Mouse (Mus musculus) stomach, embryonic 15.5 days (tissue): Measurements from ENCODE around the gene Pidd1. TPM values are rescaled to one million over a fixed set of nuclear protein-coding genes. Genes with fewer than 3 reads are reported as not detected.
"Not testable (repeated sequence)": the region's sequence is repeated elsewhere in the genome, so short reads cannot be mapped to it uniquely, and the experiment has no call there.

Experiments used
- ATAC-seq: fragments of 200-750 bp; cut with Nextera tagmentation; 2 replicates; pipeline ENCODE4 v1.8.0; 2017; ENCODE audit warnings: low read depth, moderate number of reproducible peaks, moderate TSS enrichment; ENCODE audit not compliant: insufficient read depth, low FRiP score
- H3K27ac ChIP-seq: fragments of 300-500 bp; sonication (generic); 2 replicates; pipeline ENCODE4 v1.5.1; 2015; ENCODE audit warnings: mild to moderate bottlenecking, inconsistent platforms
- H3K27me3 ChIP-seq: fragments of 300-500 bp; sonication (generic); replicated peaks from 2 replicates; pipeline ENCODE4 v1.6.1; 2015; ENCODE audit warnings: inconsistent platforms
- H3K36me3 ChIP-seq: fragments of 300-500 bp; sonication (generic); 2 replicates; pipeline ENCODE4 v1.6.1; 2015; ENCODE audit warnings: inconsistent platforms
- H3K4me1 ChIP-seq: fragments of 300-500 bp; sonication (generic); 2 replicates; pipeline ENCODE4 v1.6.1; 2015; ENCODE audit warnings: inconsistent platforms
- H3K4me2 ChIP-seq: fragments of 300-500 bp; sonication (generic); 2 replicates; pipeline ENCODE4 v1.6.1; 2015; ENCODE audit warnings: mild to moderate bottlenecking, inconsistent platforms
- H3K4me3 ChIP-seq: fragments of 300-500 bp; sonication (generic); replicated peaks from 2 replicates; pipeline ENCODE4 v1.5.1; 2015; ENCODE audit warnings: inconsistent platforms
- H3K9ac ChIP-seq: fragments of 300-500 bp; sonication (generic); 2 replicates; pipeline ENCODE4 v1.6.1; 2015; ENCODE audit warnings: inconsistent platforms
- H3K9me3 ChIP-seq: fragments of 300-500 bp; sonication (generic); 2 replicates; pipeline ENCODE4 v1.6.1; 2016; ENCODE audit warnings: inconsistent platforms
- WGBS: fragments of 180-500 bp; shearing (Covaris S2); methylation state at CpG from one replicate; pipeline ENCODE4 v1.1.7; 2015; 5-methylcytosine and 5-hydroxymethylcytosine counted together
- polyA plus RNA-seq: library from polyadenylated mRNA; unstranded; fragments of >200 nt; fragmentation: Nextera tagmentation; extraction: Ambion mirVana; gene quantifications from 2 replicates; pipeline ENCODE4 v1.2.1, GENCODE M21; 2015

Pidd1 gene
- polyA plus RNA-seq, 1 experiment from 2014 or later = 8.5 TPM

DNA sequence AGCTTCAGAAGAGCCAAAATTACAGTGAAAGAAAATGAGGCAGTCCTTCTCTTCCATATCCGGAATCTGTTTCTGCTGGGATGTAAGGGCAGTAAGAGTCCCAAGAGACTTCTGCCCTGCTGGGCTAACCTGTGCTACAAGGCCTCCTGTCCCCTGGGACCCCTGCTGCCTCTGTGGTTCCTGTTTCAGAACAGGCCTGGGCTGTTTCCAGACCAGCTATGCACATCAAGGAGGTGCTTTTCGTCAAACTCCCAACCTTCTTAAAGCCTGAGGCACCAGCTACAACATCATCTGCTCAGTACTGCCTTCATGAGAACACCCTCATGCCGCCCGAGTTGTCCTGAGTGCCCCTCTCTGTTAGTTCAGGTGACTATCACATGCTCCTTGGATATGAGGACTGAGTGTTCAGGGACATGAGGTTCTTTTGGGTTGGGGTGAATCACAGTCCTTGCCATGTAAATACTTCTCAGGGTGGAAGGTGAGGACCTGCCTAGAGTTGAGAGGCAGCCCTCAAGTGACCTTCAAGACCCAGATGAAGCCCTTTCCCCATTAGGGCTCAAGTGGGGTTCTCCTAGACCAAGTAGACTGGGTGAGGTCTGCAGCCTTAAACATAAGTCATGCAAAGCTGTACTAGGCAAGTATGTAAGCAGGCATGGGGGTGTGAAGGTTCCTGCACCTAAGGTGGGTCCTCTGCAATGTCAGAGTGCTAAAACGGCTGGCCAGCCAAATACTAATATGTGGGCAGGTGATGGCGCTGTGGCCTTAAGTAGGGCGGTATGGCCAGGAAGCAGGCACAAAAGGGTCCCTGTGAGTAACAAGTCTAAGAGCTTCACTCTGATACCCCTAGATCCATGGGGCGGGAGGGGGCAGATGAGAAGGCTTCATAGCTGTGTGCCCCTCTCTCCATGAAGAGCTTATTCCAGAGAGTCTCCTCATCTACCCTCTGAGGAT lies 25.8 kb downstream of the Pidd1 start:
- H3K36me3 ChIP-seq = no peaks in the 10 kb centered on the region
- no peak overlapping the region for H3K4me2 ChIP-seq
- H3K9me3 ChIP-seq = no peaks in the 10 kb centered on the region
- no peak overlapping the region for H3K9ac ChIP-seq
- no peaks in the 10 kb centered on the region for H3K27me3 ChIP-seq
- no peak overlapping the region for H3K27ac ChIP-seq
- no peak overlapping the region for H3K4me3 ChIP-seq
- 73% methylated on average over 8 of the region's 8 CpGs for WGBS
- H3K4me1 ChIP-seq = peaks cover 8% of the 10 kb centered on the region
- ATAC-seq = no peak

GRCm38 (mm10) chr7:141416144-141416841 lies 27.5 kb downstream of the Pidd1 start:
- H3K9me3 ChIP-seq = no peaks in the 10 kb centered on the region
- no peak for ATAC-seq
- no peak overlapping the region for H3K4me2 ChIP-seq
- H3K9ac ChIP-seq = no peak overlapping the region
- peaks cover 12% of the 10 kb centered on the region for H3K4me1 ChIP-seq
- H3K4me3 ChIP-seq = no peak overlapping the region
- H3K27ac ChIP-seq = no peak overlapping the region
- 84% methylated on average over 6 of the region's 6 CpGs for WGBS
- H3K36me3 ChIP-seq = no peaks in the 10 kb centered on the region
- H3K27me3 ChIP-seq = no peaks in the 10 kb centered on the region

DNA sequence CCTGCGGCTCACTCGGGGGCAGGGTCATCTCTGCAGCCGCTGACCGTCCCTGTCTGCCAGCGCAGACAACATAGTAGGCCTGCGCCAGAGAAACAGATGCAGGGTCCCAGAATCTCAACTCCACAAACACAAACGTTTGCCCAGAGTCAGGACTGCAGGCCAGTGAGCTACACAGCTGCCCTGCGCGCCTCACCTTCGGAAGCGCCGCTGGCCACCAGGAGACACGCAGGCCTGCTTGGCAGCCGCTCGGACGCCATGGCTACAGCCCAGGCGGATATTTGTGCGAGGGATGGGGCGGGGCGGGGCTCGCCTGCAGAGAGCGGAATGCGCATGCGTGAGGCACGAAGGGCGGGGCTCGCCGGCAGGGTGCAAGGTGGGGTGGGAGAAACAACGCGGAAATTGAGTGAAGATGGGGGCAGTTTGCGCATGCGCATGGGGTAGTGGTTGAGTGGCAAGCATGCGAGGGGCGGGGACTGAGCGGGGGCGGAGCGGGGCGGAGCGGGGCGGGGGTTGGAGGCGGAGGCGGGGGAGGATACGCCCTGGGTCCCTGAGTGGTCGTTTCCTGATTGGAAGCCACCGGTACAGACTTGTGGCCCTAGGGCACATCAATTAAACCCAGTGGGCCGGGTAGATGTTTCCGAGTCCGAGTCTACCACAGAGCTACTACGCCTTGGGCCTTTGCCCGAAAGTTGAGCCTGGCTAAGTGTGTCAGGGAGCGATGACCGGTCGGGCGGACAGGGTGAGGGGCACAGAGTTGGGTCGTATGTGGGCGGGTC lies 29.8 kb downstream of the Pidd1 start, which contains the start of gene Gatd1:
TSS of gene Gatd1 (minus strand) at position 328 of the 776 bp plus-strand sequence.
- peaks cover 14% of the 10 kb centered on the region for H3K4me1 ChIP-seq
- under 1% methylated on average over 55 of the region's 56 CpGs for WGBS
- H3K4me3 ChIP-seq = peak within 1 kb of the TSS; percentile 65
- H3K9ac ChIP-seq = peak within 1 kb of the TSS; percentile 48
- peak within 1 kb of the TSS; percentile 79 for H3K27ac ChIP-seq
- H3K27me3 ChIP-seq = no peaks in the 10 kb centered on the region
- peak within 1 kb of the TSS; percentile 71 for H3K4me2 ChIP-seq
- peak; percentile 92 for ATAC-seq
- no peaks in the 10 kb centered on the region for H3K9me3 ChIP-seq
- H3K36me3 ChIP-seq = peaks cover 10% of the 10 kb centered on the region

DNA sequence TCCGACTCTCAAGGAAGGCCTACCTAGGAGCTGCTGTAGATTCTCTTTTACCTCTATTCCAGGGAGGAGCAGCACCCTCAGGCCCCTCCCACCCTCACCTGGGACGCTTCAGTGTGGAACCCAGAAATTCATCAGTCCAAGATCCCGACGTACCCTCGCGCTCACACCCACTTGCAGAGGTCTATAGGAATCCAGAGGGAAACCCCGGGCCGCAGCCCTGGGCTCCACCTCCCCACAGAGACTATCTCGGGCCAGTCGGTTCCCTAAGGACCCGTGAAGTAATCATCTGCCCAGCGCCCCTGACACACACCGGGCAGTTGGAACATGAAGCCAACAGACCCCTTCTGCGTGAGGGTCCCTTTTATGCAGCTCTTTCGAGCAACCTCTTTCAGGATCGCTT lies 30.5 kb downstream of the Pidd1 start:
- peak overlapping the region; percentile 73 for H3K27ac ChIP-seq
- H3K9me3 ChIP-seq = no peaks in the 10 kb centered on the region
- 3% methylated on average over 16 of the region's 16 CpGs for WGBS
- H3K27me3 ChIP-seq = no peaks in the 10 kb centered on the region
- peak; percentile 7; the same call in 1 of the 2 replicates for ATAC-seq
- H3K4me1 ChIP-seq = peaks cover 16% of the 10 kb centered on the region
- H3K4me2 ChIP-seq = peak overlapping the region; percentile 69
- H3K9ac ChIP-seq = peak overlapping the region; percentile 48
- peaks cover 14% of the 10 kb centered on the region for H3K36me3 ChIP-seq
- peak overlapping the region; percentile 65 for H3K4me3 ChIP-seq

GRCm38 (mm10) chr7:141411667-141412066 lies 32.2 kb downstream of the Pidd1 start:
- WGBS = 100% methylated on average over 1 of the region's 1 CpGs
- peaks cover 16% of the 10 kb centered on the region for H3K4me1 ChIP-seq
- no peak overlapping the region for H3K4me3 ChIP-seq
- no peak overlapping the region for H3K27ac ChIP-seq
- H3K9ac ChIP-seq = no peak overlapping the region
- H3K27me3 ChIP-seq = no peaks in the 10 kb centered on the region
- ATAC-seq = no peak
- no peak overlapping the region for H3K4me2 ChIP-seq
- peaks cover 18% of the 10 kb centered on the region for H3K36me3 ChIP-seq
- H3K9me3 ChIP-seq = no peaks in the 10 kb centered on the region

- Histone ChIP-seq H3K36me3 (peaks cover 18% of the 10 kb centered on the region), H3K4me2 (no peak overlapping the region), H3K9ac (no peak overlapping the region), H3K4me3 (no peak overlapping the region), H3K9me3 (no peaks in the 10 kb centered on the region), H3K27me3 (no peaks in the 10 kb centered on the region), H3K4me1 (peaks cover 16% of the 10 kb centered on the region), H3K27ac (no peak overlapping the region)
- 87% methylated on average over 8 of the region's 8 CpGs for WGBS
- ATAC-seq = no peak
These were observed 33.2 kb downstream of the Pidd1 start for GRCm38 (mm10) chr7:141410631-141411030.

DNA sequence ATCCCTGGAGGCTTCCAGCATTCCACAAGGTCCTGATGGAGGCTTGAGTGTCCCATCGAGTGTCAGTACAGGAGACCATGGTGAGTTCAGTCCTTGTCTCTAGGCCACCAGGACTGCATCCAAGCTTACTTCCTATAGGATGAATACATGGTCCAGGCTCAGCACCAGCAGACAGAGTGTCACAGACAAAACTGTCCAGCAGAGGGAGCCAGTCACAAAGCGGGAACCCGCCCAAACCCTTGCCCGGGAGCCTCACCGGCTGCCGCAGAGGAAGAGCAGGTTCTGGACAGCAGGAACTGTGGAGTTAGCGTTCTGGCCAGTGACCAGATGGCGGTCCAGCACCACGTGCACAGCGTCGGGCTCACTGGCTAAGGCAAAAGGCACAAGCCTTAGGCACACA lies 35.0 kb downstream of the Pidd1 start:
- no peaks in the 10 kb centered on the region for H3K9me3 ChIP-seq
- H3K9ac ChIP-seq = peak overlapping the region; percentile 16; the same call in 1 of the 2 replicates
- no peaks in the 10 kb centered on the region for H3K27me3 ChIP-seq
- H3K36me3 ChIP-seq = peaks cover 18% of the 10 kb centered on the region
- no peak overlapping the region for H3K4me3 ChIP-seq
- 10% methylated on average over 11 of the region's 11 CpGs for WGBS
- H3K27ac ChIP-seq = no peak overlapping the region
- ATAC-seq = peak; percentile 71
- no peak overlapping the region for H3K4me2 ChIP-seq
- H3K4me1 ChIP-seq = peaks cover 11% of the 10 kb centered on the region

- not testable (repeated sequence) for H3K4me2 ChIP-seq, H3K4me1 ChIP-seq, H3K9ac ChIP-seq, H3K4me3 ChIP-seq, H3K27me3 ChIP-seq, H3K27ac ChIP-seq, ATAC-seq, H3K9me3 ChIP-seq
- WGBS = 96% methylated on average over 7 of the region's 7 CpGs
- peaks cover 21% of the 10 kb centered on the region for H3K36me3 ChIP-seq
These were observed 36.2 kb downstream of the Pidd1 start for GRCm38 (mm10) chr7:141407670-141408069.

GRCm38 (mm10) chr7:141405466-141405865 lies 38.4 kb downstream of the Pidd1 start:
- Histone ChIP-seq H3K4me3 (no peak overlapping the region), H3K4me1 (peaks cover 4% of the 10 kb centered on the region; the same call in 1 of the 2 replicates), H3K9me3 (no peaks in the 10 kb centered on the region), H3K4me2 (no peak overlapping the region), H3K27ac (0 out of 2 replicates have a peak overlapping the region, but pooled peaks have one; percentile 21), H3K36me3 (peaks cover 40% of the 10 kb centered on the region), H3K9ac (no peak overlapping the region), H3K27me3 (no peaks in the 10 kb centered on the region)
- ATAC-seq = no peak
- WGBS = 69% methylated on average over 4 of the region's 4 CpGs

DNA sequence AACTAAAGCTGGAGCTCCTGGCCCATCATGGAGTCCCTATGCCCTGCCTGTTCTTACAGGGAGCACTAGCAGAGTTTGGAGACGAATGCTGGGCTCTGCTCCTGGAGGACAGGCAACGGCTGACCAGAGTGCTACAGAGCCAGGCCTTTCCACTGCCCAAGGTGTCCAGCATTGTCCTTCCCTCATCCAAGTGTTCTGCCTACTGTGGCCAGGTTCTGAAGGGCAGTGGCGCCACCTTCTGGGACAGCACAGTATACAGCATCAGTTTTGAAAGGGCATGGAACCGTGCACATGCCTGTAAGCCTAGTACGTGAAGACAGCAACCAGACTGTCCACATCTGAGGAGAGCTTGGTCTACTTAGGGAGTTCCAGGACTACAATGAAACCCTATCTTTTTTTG lies 40.5 kb downstream of the Pidd1 start:
- Histone ChIP-seq H3K27me3 (no peaks in the 10 kb centered on the region), H3K9ac (no peak overlapping the region), H3K4me2 (no peak overlapping the region), H3K4me3 (no peak overlapping the region), H3K9me3 (no peaks in the 10 kb centered on the region), H3K4me1 (no peaks in the 10 kb centered on the region), H3K27ac (no peak overlapping the region), H3K36me3 (peaks cover 39% of the 10 kb centered on the region)
- peak; percentile 64 for ATAC-seq
- 41% methylated on average over 5 of the region's 5 CpGs for WGBS

DNA sequence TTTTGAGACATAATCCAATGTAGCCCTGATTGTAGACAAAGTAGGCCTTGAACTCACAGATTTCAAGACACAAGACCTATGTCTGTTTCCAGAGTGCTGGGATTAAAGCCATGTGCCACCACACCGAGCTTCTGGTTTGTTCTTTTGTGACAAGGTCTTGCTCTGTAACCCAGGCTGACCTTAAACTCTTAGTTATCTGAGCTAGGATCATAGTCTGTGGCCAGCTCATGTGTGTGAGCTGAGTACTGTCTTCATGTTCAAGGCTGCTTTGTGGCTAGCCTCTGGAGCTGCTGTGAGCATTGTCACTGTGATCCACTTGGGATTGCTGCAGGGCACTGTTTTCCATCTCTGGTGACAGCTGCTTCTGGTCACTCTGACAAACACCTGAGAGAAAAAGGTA lies 48.5 kb downstream of the Pidd1 start:
- Histone ChIP-seq H3K27ac (no peak overlapping the region), H3K9ac (no peak overlapping the region), H3K36me3 (peaks cover 25% of the 10 kb centered on the region; the same call in 1 of the 2 replicates), H3K4me1 (peaks cover 10% of the 10 kb centered on the region), H3K27me3 (no peaks in the 10 kb centered on the region), H3K9me3 (no peaks in the 10 kb centered on the region), H3K4me2 (no peak overlapping the region), H3K4me3 (no peak overlapping the region)
- 71% methylated on average over 1 of the region's 1 CpGs for WGBS
- ATAC-seq = no peak
